Mouse (Mus musculus) left cerebral cortex, adult 8-10 months (tissue): ENCODE results near the gene Nop10. TPM values are rescaled to one million over a fixed set of nuclear protein-coding genes. Genes with fewer than 3 reads are reported as not detected.

Source experiments
- DNase-seq, 2 experiments: peaks; one replicate each; pipeline ENCODE4 v3.0.0; 2022; ENCODE audit warnings: low spot score in 2 of 2
- total RNA-seq, 4 experiments: library from RNA; stranded (reverse); gene quantifications; 2 replicates each; pipeline ENCODE4 v1.2.4; 2022

Gene Nop10
- 10 to 100 TPM; 49.0 to 56.9 (median 52.8) TPM for total RNA-seq

GRCm38 (mm10) chr2:112261748-112262653, at the start of gene Nop10:
Gene Nop10 (plus strand): TSS chr2:112261926.
- DNase-seq = peak; percentile 78 to 84

- DNase-seq = no peak
Observed at GRCm38 (mm10) chr2:112215977-112216376, 45.7 kb upstream of the Nop10 start.

DNA sequence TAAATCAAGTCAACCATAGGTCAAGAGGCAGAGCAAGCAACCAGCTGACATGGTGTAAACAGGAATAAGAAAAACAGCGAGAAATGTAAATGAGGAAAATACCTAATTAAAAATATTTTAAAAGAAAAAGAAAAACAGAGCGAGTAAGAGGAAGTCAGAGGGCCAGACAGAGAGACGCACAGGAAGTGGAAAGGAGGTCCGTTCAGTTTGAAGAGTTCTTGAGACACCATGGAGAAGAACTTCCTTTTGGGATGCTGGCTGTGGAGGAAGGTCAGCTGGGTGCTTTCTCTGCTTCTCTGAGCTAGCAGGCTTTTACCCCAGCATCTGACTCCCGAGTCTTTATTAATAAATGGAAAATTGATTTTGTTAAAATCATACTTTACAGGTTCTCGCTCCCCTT, 44.1 kb upstream of the Nop10 start:
- no peak for DNase-seq

- DNase-seq = no peak
Observed at GRCm38 (mm10) chr2:112220880-112221279, 40.8 kb upstream of the Nop10 start.

- no peak for DNase-seq
Observed at GRCm38 (mm10) chr2:112222607-112223006, 39.1 kb upstream of the Nop10 start.

DNA sequence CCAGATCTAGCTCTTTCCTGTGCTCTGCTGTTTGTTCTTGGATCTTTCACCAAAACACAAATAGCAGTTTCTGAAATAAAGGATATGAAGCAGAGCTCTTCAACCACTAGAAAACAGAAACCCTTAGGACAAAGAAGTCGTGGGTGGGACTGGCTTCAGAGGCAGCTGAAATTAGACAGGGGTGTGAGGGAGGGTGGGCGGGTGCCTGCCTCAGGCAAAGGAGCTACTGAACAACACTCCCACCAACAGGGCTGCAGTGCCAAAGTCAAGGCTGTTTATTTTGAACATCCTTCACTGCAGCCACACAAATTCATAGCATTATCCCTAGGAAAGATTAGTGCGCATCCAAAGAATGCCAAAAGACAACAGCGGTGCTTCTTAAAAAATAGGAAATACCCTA, 37.4 kb upstream of the Nop10 start:
- DNase-seq = peak in 1 of 2 experiments; percentile 59

GRCm38 (mm10) chr2:112232623-112233022, 29.1 kb upstream of the Nop10 start:
- no peak for DNase-seq

- no peak for DNase-seq
Observed at GRCm38 (mm10) chr2:112236620-112237019, 25.1 kb upstream of the Nop10 start.

- DNase-seq = no peak
Observed at GRCm38 (mm10) chr2:112238006-112238405, 23.7 kb upstream of the Nop10 start.

DNA sequence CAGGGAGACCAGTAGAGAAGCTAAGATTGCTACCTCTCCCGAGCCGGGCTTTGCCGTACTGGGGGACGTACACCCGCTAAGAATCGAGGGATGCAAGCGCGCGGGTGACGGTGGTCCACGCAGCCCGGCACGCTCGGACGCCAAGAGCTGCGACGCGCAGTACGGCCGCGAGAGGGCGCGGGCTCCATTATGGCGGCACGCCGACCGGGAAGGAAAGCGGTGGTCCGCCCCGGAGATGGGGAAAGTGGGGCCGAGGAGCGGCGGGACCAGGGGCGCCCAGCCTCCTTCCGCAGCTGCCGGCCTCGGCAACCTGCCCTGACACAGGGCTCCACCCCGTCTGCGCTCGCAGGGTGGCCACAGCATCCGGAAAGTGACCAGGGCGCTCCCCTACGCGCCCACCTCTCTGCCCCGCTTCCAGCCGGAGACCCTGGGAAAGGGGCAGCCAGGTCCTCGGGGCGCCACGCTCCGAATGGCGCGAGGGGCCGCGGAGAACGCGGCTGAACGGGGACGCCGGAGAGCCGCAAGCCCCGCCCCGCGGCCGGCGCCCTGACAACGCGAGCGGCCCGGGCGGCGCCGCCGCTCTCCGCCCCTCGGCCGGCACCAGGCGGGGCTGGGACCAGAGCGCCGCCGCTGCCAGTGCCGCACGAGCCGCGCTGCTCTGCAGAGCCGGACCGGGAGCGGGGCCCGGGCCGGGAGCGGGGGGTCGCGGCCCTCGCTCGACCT, 22.4 kb upstream of the Nop10 start, which contains the start of gene Lpcat4:
TSS of gene Lpcat4 (plus strand) at position 257 of the 723 bp plus-strand sequence.
- peak; percentile 82 to 89 for DNase-seq

GRCm38 (mm10) chr2:112239935-112240721, 21.6 kb upstream of the Nop10 start:
- no peak for DNase-seq

DNA sequence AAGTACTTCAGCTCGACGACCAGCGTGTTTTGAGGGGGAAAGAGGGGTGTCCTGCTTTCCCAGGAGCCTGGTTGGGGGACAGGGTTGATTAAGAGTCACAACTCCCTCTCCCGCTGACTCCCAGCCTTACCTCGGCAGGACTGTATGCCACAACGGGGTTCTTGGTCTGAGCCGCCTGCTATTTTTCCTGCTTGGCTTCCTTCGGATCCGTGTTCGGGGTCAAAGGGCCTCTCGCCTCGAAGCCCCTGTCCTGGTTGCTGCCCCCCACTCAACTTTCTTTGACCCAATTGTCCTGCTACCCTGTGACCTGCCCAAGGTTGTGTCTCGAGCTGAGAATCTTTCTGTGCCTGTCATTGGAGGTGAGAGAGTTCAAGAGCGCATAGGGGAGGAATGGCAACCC, 19.9 kb upstream of the Nop10 start:
- DNase-seq = no peak

DNA sequence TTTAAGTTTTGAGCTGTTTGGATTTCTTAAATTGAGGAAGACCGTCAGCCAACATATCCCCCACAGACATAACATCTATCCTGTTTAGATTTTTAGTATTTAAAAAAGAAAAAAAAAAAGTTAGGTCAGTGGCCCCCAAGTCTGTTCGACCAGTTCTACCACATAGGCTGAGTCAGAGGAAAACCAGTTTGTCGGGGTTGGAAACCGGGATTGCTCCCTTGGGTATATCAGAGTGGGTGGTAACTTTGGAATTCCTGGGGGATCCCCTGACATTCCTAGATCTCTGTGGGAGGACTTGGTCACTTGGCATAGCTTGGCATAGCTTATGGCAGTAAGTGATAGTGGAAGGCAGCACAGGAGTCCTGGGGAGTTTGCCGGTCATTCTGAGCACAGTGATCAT, 16.4 kb upstream of the Nop10 start:
- no peak for DNase-seq

DNA sequence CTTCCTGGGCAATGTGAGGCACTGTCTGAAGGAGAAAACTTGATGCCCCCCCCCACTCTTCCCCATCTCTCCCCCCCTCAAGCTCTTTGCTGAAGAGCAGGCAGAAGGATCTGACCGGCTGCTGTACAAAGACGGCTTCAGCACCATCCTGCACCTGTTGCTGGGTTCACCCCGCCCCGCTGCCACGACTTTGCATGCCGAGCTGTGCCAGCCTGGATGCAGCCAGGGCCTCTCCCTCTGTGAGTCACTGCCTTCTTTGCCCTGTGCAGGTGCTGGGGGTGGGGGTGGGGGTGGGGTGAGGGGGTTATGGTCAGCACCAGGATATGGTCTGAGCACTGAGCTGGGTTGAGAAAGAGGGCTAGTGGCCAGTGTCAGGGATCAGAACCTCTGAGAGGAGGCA, 15.5 kb upstream of the Nop10 start:
- DNase-seq = no peak

DNA sequence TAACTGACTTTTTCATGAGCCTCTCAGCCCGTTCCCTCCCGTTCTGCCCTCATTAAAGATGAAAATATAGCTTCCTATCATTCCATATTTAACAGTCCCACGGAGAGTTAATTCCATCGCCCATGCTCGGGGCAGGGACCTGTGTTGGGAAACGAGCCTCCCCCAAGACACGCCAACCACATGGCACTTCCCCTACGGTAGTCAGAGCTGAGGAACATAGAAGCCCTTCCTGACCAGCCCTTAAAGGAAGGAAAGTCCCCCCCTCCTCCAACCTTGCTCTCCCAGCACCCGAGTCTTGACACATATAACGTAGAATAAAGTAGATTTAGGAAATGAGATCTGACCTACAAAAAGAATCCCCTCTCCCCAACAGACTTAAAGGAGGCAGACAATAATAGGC, 14.4 kb upstream of the Nop10 start:
- no peak for DNase-seq

DNA sequence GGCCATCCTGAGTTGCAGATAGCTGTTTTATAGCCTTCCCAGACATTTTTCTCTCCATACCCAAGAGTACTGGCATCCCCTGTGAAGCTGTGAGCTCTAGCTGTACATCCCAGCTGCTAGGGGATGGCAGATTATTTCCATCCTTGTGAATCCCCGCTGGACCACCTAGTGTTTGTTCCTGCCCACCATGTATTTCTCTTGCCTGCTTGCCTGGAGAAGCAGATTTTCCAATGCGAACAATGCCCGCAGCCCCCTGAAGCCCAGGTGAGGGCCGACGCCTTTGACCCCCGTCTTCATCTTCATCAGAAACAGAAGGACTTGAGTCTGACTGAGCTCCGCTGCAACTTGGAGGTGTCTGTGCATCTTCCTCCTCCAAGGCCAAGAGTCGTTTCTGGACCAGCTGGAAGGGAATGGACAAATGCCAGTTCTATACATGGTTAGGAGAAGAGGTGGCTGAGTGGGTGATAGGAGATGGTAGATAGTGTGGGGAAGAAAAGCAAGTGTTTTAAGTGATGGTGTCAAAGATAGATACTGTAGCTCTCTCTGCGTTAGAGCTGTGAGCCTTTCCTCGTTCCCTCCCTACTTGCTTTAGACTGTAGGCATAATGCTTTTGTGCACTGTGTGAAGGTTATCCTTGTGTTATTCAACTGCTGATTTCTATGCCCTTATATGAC, 11.8 kb upstream of the Nop10 start:
- DNase-seq = no peak

GRCm38 (mm10) chr2:112254675-112255515, 6.8 kb upstream of the Nop10 start:
- no peak for DNase-seq

DNA sequence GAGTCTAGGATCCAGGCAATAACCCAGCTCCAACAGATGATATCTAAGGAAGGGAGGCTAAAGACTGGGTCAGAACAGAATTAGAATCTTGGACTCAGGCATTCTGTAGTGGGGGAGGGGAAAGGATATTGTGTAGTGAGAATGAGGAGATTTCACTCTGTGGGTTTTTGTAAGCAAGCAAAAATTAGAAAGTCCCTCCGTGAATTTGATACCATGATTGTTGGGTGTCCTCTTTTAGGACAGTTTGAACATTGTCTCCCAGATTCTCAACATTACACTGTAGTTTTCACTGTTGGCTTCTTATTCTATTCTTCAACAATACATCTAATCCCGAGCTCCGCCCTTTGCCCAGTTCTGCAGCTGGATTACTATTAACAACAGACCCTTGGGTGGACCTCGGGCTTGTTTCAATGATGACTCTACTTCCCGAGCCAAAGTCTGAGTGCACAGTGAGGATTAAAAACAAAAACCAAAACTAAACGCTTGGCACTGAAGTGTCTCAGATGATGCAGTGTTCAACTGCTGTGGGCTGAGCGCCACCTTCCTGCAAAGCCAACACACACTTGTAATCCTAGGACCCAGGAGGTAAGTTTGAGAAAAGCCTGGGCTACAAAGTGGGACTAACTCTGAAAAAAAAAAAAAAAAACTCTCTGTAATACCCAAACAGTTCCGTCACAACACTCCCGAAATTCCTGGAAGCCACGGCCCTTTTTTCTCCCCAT, 2.3 kb upstream of the Nop10 start, which contains the start of gene Nutm1:
TSS of gene Nutm1 (minus strand) at position 51 of the 722 bp plus-strand sequence.
- DNase-seq = no peak

DNA sequence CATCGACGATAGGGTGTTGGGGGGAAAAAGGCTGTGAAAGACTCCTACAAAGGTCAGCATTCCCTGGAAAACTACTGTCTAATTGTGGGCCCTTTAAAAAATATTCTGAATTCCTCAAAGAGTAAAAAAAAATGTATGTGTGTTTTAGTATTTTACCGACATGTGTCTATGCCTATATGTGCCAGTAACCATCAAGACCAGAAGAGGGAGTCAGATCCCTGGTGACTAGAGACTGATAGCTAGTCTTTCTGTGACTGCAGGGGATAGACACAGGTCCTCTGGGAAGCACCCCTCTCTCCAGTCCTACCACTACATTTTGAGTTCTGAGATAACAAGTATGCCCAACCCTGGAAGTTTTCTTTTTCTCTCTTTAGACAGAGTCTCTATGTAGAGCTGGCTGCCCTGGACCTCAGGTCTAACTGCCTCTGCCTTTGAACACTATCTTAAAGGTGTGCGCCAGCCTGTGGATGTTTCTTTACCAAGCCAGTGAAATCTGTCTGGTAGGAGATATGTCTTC, 1.1 kb downstream of the Nop10 start:
- no peak for DNase-seq
